Mouse (Mus musculus) kidney, adult 11 months (tissue): Measurements from ENCODE around the gene Mvp.
A peak's percentile ranks its signal among the peaks of the same experiment; 100 is the strongest.

Experiments used
- DNase-seq: peaks from one replicate; pipeline ENCODE4 v3.0.0; 2022

Gene Mvp

GRCm38 (mm10) chr7:127019306-127019960, 5.0 kb upstream of the Mvp start:
- DNase-seq: no peak

GRCm38 (mm10) chr7:127018416-127019305, 4.2 kb upstream of the Mvp start:
- DNase-seq: no peak

- no peak for DNase-seq
Observed at GRCm38 (mm10) chr7:127017950-127018345, 3.5 kb upstream of the Mvp start.

DNA sequence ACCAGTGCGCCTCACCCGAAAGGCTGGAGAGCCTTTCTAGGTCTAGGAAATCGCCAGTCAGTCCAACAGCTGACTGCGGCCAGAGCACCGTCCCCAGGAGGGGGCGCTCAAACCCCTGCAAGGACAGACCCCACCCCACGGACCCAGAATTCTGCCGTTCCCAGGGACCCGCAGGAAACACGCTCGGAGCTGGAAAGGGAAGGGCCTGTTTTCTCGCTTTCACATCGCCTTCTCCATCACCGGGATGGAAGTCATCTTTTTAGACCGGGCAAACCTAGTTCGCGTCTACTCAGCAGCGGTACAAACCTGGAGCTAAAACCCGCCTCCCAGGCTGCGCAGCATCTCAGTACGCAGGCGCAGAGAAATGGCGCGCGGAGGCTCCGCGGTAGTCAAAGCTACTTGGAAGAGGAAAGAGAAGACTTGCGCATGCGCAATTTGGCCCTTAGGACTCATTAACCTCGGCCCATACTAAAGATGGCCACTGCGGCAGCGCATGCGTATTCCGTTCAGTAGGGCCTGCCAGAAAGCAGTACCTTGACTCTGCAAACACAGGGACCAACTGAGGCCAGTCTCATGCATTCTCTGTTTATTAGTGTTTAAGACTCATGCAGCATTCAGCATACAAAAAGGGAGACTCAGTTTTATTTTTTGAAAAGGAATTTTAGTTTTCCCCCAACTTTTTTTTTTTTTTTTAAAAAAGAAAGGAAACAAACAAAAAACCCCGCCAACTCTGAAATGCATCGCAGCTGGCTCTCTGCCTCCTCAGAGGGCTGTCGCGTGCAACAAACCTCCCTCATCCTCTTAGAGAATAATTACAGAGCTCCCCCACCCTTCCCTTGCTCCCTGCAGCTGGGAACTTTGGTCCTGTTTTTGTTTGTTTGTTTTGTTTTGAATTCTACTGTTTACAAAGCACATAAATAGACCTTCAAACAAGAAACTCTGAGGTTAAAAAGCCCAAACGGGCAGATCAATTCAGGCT, 2.8 kb upstream of the Mvp start, which contains the start of gene Pagr1a:
TSS of gene Pagr1a (minus strand) at position 382 of the 979 bp plus-strand sequence.
- DNase-seq: peak; percentile 98

- no peak for DNase-seq
Observed at GRCm38 (mm10) chr7:127016486-127016938, 2.1 kb upstream of the Mvp start.

- no peak for DNase-seq
Observed at GRCm38 (mm10) chr7:127016481-127016485, 1.9 kb upstream of the Mvp start, which contains the start of gene Pagr1b. Gene Pagr1b (minus strand): TSS chr7:127016484.

DNA sequence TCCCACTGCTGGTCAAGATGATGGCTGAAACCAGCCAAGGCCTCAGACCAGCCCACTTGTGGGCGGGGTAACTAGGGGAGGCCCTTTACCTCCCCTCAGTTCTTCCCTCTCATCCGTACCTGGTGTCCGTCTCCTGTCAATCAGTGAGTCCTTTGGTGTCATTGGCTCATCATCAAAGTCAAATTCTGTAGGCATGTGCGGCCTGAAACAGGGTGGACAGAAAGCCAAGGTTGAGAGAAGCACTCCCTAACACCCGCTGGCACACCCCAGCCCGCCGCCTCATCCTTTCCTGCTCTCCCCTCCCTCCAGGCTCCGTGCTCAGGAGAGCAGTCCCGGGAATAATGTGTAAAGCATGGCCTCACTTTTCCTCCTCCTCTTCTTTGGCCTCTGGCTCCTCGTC, 1.7 kb upstream of the Mvp start:
- peak; percentile 83 for DNase-seq

DNA sequence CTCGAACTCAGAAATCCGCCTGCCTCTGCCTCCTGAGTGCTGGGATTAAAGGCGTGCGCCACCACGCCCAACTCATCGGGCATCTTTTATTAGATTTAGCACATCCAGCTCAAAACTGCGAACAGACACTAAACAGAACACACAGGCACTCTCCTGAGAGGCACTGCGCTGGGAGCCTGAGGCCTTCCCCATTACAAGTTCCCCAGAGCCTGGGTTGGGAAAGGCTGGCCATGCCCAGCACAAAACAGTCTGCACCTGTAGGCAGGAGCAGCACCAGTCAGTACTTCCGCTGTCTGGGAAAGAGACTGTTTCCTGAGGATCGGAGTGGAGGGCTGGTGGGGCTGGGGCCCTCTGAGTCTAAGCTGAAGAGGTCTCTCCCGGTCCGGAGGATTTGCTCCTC, 572 bp upstream of the Mvp start:
- DNase-seq: no peak

- no peak for DNase-seq
Observed at GRCm38 (mm10) chr7:127013385-127013784, 1.0 kb downstream of the Mvp start.

DNA sequence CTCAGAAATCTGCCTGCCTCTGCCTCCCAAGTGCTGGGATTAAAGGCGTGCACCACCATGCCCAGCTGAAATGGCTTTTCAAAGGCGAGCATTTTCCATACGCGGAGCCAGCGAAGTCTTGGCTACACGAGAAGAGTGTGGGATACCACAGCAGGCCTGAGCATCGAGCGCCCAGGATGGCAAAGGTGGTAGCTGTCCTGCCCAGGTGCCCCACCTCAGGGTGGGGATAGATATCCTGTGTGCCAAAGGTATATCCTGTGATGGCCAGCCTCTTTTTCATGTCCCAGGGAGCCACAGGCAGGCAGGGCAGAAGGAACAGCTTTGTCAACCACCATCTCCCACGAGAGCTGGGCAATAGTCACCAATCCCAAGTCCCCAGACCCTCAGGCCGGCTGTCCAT, 1.6 kb downstream of the Mvp start:
- DNase-seq: no peak

DNA sequence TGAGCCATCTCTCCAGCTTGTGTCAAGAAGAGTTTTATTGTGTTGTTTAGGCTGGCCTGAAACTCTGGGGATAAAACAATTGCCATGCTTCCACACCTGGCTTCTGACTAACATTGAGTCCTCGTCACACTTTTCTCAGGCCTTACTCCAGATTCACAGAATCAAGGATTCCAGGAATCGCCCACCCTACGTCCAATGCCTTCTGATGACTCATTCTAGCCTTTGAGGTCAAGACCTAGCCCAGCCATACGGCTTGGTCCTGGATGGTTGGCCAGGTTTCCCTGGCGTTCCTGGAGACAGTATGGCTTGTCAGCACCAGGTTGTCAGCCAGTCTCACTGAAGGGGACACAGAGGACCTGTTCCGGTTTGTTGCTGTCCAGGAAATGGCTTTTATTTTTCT, 2.0 kb downstream of the Mvp start:
- no peak for DNase-seq

GRCm38 (mm10) chr7:127011717-127012116, 2.7 kb downstream of the Mvp start:
- no peak for DNase-seq

GRCm38 (mm10) chr7:127011051-127011450, 3.4 kb downstream of the Mvp start:
- no peak for DNase-seq

- no peak for DNase-seq
Observed at GRCm38 (mm10) chr7:127009307-127010085, 4.9 kb downstream of the Mvp start.

DNA sequence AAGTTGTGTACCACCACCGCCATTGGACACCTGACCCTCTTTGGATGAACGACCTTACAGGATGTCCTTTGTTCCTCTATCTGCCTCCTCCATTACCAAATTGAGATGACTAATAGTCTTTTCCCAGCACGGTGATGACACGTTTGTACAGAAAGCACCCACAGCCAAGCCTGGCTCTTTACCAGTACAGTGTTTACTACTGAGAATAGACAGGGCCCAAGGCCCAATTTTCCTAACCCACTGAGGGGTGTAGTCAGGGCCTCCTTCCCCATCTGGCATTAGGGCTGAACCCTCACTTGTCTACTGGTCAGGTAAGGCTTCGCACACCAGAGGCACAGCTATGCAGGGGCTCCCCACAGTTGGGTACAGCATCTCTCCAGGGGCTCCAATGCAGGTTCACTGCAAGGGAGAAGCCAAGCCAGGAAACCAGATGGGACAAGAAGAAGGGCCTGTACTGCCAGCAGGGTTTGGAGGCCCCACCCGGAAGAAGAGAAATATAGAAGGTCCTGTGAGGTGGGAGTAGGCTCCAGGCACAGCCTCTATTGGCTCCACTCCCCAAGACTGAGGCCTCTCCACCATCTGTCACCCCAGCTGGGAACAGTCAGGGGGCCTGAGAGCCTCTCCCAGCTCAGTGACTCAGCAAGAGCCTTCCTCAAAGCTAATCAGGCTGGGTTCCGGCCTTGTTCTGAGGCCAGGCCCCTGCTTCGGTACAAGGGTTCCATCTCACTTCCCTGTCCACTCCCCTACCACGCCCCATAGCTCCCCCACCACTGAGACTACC, 6.0 kb downstream of the Mvp start:
- peak; percentile 60 for DNase-seq

DNA sequence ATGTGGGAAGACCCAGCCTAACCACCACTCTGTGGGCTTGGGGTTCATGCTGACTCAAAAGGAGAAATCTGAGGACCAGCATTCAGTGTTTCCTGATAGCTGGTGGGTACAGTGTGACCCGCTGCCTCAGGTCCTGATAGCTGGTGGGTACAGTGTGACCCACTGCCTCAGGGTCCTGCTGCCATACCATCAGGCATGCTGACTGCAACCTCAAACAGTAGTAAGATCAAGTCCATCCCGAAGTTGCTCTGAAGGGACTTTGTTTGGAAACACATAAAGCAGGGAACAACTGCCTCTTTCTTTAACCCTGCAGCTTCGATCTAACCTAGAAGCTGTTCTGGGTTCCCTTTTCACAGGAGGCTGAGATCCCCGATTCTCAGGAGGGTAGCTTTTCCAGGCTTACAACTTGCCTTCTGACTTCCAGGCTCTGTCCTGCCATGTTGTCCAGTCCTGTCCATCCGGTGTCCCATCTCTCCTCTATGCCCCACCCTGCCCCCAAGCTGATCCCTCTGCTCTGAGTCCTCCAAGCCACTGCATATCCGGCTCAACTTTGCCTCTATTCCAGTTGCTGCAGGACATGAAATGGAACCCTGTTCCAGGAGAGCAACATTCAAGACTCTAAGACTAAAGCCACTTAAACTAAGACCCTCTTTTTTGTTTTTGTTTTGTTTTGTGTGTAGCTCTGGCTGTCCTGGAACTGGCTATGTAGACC, 7.0 kb downstream of the Mvp start:
- DNase-seq: no peak

GRCm38 (mm10) chr7:127004122-127004875, 10.1 kb downstream of the Mvp start:
- DNase-seq: no peak

GRCm38 (mm10) chr7:127003620-127004019, 10.8 kb downstream of the Mvp start:
- no peak for DNase-seq

DNA sequence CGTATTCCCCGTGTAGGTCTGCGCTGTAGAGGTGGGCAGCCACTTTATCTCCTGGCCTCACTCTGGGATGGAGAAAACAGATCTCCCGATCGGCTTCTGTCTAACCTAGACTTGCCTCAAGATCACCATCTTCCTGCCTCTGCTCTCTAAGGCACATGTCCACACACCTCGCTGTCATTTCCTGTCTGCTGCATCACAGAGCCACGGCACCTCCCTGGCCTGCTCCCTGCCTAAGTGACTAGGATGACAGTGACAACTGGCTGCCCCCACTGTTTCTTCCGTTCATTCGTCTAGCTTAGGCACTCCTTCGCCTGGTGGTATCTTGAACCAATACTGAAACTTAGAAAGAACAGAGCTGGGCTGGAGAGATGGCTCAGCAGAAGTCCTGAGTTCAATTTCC, 14.9 kb downstream of the Mvp start:
- no peak for DNase-seq

DNA sequence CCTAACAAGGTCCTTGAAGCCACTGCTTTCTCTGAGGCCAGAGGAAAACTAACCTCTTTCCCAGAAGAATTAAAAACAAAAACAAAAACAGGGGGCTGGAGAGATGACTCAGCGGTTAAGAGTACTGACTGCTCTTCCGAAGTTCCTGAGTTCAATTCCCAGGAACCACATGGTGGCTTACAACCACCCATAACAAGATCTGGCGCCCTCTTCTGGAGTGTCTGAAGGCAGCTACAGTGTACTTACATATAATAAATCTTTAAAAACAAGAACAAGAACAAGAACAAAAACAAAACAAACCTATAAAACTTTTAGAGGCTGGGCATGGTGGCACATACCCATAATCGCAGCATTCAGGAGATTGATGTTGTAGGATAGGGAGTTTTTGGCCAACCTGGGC, 18.0 kb downstream of the Mvp start:
- DNase-seq: no peak

- no peak for DNase-seq
Observed at GRCm38 (mm10) chr7:126988816-126989215, 25.6 kb downstream of the Mvp start.
